Mouse (Mus musculus): ENCODE data around the gene Rasgef1a. TPM values are rescaled to one million over a fixed set of nuclear protein-coding genes. Genes with fewer than 3 reads are reported as not detected.

Gene Rasgef1a
- polyA plus RNA-seq (2017; shearing (Covaris generic)): 1 to 10 TPM; 4.0 to 4.8 (median 4.6) TPM

GRCm38 (mm10) chr6:118010756-118011615 is at the start of gene Rasgef1a:
Rasgef1a (plus strand) TSS chr6:118011438.
- no peak for ATAC-seq

- no peak for ATAC-seq
These were observed 48.0 kb upstream of the Rasgef1a start for GRCm38 (mm10) chr6:117963201-117963600.

- no peak for ATAC-seq
These were observed 44.5 kb upstream of the Rasgef1a start for GRCm38 (mm10) chr6:117966729-117967128.

GRCm38 (mm10) chr6:117987173-117987572 is 24.1 kb upstream of the Rasgef1a start:
- ATAC-seq: no peak

- no peak for ATAC-seq
These were observed 22.0 kb upstream of the Rasgef1a start for GRCm38 (mm10) chr6:117989209-117989608.

- ATAC-seq: no peak
These were observed 20.6 kb upstream of the Rasgef1a start for GRCm38 (mm10) chr6:117990649-117991048.

- ATAC-seq: no peak
These were observed 19.9 kb upstream of the Rasgef1a start for GRCm38 (mm10) chr6:117991297-117991696.

GRCm38 (mm10) chr6:117991928-117992327 is 19.3 kb upstream of the Rasgef1a start:
- ATAC-seq: no peak

- ATAC-seq: no peak
These were observed 16.1 kb upstream of the Rasgef1a start for GRCm38 (mm10) chr6:117995168-117995567.

GRCm38 (mm10) chr6:118001272-118001671 is 10.0 kb upstream of the Rasgef1a start:
- no peak for ATAC-seq

- no peak for ATAC-seq
These were observed 3.9 kb upstream of the Rasgef1a start for GRCm38 (mm10) chr6:118007302-118007701.

GRCm38 (mm10) chr6:118007843-118008539 is 3.2 kb upstream of the Rasgef1a start:
- no peak for ATAC-seq

GRCm38 (mm10) chr6:118010256-118010655 is 982 bp upstream of the Rasgef1a start:
- ATAC-seq: no peak

- ATAC-seq: no peak
These were observed 528 bp downstream of the Rasgef1a start for GRCm38 (mm10) chr6:118011616-118012316.

GRCm38 (mm10) chr6:118012317-118012700 is 1.1 kb downstream of the Rasgef1a start:
- ATAC-seq: no peak

GRCm38 (mm10) chr6:118012987-118013866 is 2.0 kb downstream of the Rasgef1a start:
- no peak for ATAC-seq

GRCm38 (mm10) chr6:118014881-118015280 is 3.6 kb downstream of the Rasgef1a start:
- ATAC-seq: no peak

- no peak for ATAC-seq
These were observed 4.7 kb downstream of the Rasgef1a start for GRCm38 (mm10) chr6:118015971-118016370.

GRCm38 (mm10) chr6:118018666-118019065 is 7.4 kb downstream of the Rasgef1a start:
- ATAC-seq: no peak

- ATAC-seq: no peak
These were observed 8.3 kb downstream of the Rasgef1a start for GRCm38 (mm10) chr6:118019569-118019968.

- no peak for ATAC-seq
These were observed 11.8 kb downstream of the Rasgef1a start for GRCm38 (mm10) chr6:118022898-118023635.
